Mouse (Mus musculus) lung, adult 2 months (tissue): ENCODE results near the gene Inpp5f.

Source experiments
- CTCF ChIP-seq: fragments of 200-500 bp; IDR thresholded peaks from 2 replicates; pipeline ENCODE4 v1.5.1; 2011; ENCODE audit warnings: mild to moderate bottlenecking, low read length, control low read depth; ENCODE audit not compliant: insufficient read depth
- POLR2A ChIP-seq: fragments of 200-500 bp; IDR thresholded peaks from 2 replicates; pipeline ENCODE4 v1.6.1; 2011; ENCODE audit warnings: low read depth, mild to moderate bottlenecking, control low read depth, low read length, borderline replicate concordance; ENCODE audit errors: extremely low read depth

- TF ChIP-seq CTCF: no peak
- no peak for TF ChIP-seq POLR2A
These were observed 128.0 kb downstream of the Inpp5f start for GRCm38 (mm10) chr7:128739116-128739461.
